Mouse (Mus musculus) spleen, adult 2 months (tissue): Measurements from ENCODE around the gene Bcar3.

Experiments used
- CTCF ChIP-seq: fragments of 200-500 bp; IDR thresholded peaks from 2 replicates; pipeline ENCODE4 v1.5.1; 2011; ENCODE audit warnings: mild to moderate bottlenecking, inconsistent platforms; ENCODE audit not compliant: insufficient read depth, insufficient read length, insufficient replicate concordance; ENCODE audit errors: extremely low read depth
- POLR2A ChIP-seq: fragments of 200-500 bp; IDR thresholded peaks from 2 replicates; pipeline ENCODE4 v1.6.1; 2011; ENCODE audit warnings: low read depth, low read length, inconsistent platforms

DNA sequence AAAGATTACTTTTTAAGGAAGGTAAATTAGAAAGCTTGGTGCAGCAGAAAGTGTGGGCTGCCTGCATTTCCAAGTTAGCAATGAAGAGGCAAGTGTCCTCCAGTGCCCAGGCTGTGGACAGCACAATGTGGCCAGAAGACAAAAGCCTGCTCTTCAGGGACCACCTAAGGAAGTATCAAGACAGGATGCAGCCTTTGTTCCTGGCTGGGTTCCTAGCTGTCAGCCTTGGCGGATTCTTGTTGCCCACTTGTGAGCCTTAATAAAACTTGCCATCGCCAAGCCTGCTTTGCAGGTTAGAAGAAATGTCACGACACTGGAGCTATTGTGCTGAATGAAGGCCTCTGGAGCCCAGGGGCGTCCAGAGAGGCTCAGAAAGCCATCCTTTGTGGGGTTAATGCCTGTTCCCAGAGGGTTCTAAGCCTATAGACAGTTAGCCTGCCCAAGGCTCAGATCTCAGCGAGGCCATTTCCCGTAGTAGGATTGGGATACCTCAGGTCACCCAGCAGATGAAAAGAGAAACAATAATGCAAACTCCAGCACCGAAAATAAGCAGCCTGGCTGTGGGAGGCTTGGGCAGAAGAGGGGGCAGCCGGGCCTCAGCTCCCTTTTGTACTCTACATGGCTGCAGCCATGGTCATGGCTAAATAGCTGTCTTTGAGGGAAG, 167.0 kb downstream of the Bcar3 start:
- no peak for TF ChIP-seq POLR2A
- TF ChIP-seq CTCF = no peak
